Mouse (Mus musculus): Measurements from ENCODE around the gene Eif4ebp2. TPM values are rescaled to one million over a fixed set of nuclear protein-coding genes. Genes with fewer than 3 reads are reported as not detected.

Eif4ebp2 gene
- total RNA-seq, 2 experiments from 2014 or later: 115 to 116 TPM

DNA sequence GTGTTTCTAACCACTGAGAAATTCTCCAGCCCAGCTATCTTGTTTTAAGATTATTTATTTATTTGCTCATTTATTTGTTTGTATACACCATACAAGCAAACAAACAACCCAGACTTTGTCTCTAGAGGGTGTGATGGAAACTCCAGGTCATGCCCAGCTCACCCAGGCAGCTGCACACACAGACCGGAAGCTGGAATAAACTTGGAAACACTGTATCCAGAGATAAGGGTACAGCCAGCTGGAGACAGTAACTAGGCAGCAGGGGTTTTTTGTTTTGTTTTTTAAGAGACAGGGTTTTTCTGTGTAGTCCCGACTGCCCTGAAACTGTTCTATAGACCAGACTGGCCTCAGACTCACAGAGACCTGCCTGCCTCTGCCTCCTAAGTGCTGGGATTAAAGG lies 62.3 kb downstream of the Eif4ebp2 start:
- DNase-seq: no peak
- intact Hi-C loops (cut with DNase I): no loop called here

DNA sequence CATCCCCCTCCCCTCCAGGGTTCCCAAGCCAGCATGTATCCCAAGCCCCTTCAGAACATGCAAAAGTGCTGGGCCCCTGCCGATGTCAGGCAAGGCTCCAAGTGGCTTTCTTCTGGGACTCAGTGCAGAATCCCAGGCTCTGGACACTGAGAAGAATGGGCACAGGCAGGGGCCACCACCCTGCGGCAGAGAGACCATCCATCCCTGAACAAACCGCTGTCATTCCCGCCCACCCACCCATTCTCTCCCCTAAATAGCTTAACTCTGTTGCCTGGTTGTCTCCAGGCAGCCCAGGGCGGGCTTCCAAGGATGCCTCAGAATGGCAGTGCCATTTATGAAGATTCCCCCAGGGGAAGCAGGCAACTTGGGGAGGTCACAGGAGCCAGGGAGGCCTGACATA lies 63.4 kb downstream of the Eif4ebp2 start:
- intact Hi-C loops (cut with DNase I): no loop called here
- DNase-seq: no peak

DNA sequence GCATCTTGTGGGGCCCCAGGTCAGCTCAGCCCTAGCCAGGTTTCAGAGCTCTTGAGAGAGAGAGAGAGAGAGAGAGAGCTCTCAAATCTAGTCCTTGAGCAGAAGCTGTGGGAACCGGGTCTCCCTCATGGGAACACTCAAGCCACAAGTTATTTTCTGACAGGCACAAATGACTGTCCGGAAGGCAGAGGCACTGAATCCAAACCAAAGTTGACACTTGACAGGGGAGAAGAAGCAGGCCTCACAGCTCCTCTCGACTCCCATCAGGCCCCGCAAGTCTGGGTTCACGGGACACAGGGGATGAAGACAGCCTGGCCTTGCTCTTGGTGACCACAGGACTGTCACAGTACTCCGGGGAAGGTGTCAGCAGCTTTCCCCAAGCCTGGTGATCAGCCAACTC lies 66.2 kb downstream of the Eif4ebp2 start:
- intact Hi-C loops (cut with DNase I): no loop called here

DNA sequence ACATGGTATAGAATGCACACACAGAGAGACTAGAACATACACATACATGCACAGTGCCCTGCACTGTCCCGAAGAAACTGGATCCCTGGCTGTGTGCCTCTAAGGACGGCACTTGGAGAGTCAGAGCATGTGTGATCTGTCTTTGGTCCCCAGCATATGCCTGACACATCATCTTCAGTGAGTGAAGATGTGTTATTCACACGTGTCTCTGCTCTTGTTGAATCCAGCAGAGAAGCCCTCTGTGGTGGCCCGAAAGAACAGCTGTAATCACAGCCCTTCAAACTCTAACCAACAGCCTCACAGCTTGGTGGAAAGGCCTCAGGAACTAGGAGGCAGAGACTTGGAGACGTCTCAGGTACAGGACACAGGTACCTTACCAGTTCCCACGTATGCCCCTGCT lies 67.3 kb downstream of the Eif4ebp2 start:
- no peak for DNase-seq
- intact Hi-C loops (cut with DNase I): no loop called here

More for the DNA sequence above, 66.2 kb downstream of the Eif4ebp2 start:
- no peak for DNase-seq

DNA sequence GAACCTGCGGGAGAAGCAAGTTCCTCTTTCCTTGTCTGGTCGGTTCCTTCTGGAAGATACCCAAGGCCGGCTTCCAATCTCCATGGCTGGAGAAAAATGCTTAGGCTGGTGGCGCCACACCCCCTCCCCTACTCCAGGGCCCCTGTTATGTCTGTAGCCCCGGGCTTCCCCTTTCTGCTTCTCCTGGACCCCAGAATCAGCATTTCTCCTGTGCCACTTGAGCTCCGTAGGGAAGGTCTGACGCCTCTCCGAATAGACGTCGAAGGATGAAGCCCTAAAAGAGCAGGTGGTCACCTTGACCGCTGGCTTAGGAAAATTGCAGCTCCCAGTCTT lies 68.8 kb downstream of the Eif4ebp2 start:
- intact Hi-C loops (cut with DNase I): no loop called here
- DNase-seq: no peak

DNA sequence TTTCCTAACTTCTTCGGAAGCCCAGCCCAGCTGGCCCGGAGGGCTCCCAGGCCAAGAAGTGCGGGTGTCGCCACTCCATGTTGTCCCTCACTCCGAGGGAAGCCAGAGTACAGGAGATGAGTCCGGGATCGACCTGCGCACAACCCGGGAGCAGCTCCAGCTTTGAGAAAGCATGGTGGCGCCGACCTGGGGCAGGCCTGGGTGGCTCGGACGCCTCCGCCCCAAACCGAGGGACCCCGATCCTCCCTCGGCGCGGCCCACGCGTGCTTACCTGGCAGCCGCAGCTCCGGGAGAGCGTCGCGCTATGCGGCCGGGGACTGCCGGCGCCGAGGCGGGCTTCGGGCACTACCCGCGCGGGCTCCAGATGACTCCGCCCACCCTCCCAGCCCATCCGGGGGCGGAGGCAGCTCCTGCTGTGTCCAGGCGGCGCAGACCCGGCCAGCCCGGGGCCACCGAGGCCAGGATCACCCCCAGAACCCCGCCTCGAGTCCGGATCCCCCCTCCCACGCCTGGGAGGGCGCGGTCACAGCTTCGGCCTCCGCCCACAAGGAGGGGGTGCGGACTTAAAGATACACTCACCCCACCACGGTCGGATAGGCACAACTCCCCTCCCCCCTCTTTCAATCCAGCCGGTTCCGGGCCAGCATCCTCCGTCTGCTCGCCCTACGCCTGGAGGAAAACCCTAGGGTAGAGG lies 69.3 kb downstream of the Eif4ebp2 start, which contains the start of gene Pald1:
Pald1 (minus strand) TSS at position 510 of the 694 bp plus-strand sequence.
- intact Hi-C loops (cut with DNase I): no loop called here

DNA sequence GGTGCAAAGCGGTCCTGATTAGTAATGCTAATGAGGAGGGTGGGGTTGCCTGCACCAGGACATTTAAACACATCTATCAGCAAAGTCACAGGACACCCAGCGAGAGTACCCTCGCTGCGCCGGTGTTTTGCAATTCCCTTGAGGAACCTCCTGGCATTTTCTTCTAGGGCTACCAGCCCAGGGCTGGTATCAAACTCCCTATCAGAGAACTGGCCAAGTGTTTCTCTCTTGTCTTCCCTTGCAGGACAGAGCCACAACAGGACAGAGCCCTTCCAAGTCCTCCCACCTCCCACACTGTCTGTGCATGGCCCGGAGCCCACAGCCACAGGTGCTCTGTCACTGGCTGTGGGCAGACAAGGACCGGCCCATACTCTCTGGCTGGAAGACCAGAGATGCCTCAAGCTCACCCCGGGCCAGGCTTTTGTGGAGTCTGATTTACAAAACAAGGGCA lies 70.2 kb downstream of the Eif4ebp2 start:
- intact Hi-C loops (cut with DNase I): no loop called here
- DNase-seq: no peak

More for the DNA sequence above, 69.3 kb downstream of the Eif4ebp2 start, which contains the start of gene Pald1:
- peak; percentile 68 to 79 for DNase-seq

DNA sequence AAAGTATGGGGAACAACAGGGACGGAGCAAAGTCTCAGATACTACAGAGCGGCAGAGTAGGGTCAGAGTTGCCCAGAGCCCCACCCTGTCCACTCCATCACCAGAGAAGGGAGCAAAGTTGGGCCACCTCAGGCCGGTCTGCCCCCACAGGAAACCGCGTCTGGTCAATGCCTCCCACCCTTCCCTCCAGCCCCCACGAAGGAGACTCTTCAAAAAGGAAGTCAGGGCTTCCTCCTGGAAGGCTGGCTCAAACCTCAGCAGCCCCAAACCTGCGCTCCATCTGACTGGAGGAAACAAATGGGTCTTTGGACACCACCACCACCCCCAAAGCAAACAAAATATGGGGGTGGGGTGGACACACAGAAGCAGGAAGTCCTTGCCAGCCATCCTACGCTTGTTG lies 70.6 kb downstream of the Eif4ebp2 start:
- intact Hi-C loops (cut with DNase I): no loop called here
- DNase-seq: no peak

DNA sequence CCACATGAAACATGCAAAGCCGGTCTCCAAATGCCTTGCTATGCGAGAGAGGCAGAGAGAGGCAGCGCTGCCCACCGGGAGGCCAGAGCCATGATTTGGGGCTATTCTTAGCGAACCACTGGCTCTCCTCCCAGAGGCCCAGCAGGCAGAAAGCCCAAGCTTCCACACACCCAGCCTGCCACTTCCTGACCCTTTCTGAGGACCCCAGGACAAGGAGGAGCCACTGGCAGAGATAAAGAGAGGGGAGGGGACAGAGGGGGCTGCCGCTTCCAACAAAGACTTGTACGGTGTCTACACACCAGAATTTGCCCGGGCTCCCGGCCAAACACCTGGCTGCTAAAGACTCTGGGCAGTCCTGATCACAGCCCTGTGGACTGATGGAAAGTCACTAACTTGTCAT lies 72.3 kb downstream of the Eif4ebp2 start:
- DNase-seq: peak; percentile 47 to 56
- intact Hi-C loops (cut with DNase I): no loop called here

DNA sequence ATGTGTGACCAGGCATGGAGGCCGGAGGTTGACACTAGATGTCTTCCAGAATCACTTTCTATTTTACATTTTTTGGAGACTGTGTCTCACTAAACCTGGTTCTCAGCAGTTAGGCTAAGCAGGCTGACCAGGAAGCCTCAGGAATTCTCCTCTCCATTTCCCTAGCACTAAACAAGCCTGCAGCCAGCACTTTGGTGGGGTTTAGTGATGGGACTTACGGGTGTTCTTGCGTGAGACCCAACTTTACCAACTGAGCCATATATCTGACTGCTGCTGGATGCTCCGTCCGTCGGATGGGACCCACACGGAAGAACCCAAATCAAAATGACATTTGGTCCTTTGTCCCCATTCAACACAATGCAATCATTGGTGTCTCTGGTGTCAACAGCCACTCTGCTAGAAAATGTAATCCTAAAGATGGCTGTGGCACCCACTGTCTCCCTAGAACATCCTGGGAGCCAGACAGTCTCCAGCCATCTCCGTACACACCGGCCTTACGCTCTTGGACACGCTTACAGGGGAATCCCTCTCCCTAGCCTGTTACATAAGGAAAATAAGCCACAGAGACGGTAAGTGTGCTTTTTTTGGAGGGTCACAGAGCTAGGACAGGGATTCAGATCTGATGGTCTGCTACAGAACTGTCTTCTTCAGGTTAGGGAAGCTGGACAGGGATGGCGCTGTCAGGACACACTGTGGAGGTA lies 73.0 kb downstream of the Eif4ebp2 start:
- intact Hi-C loops (cut with DNase I): no loop called here

DNA sequence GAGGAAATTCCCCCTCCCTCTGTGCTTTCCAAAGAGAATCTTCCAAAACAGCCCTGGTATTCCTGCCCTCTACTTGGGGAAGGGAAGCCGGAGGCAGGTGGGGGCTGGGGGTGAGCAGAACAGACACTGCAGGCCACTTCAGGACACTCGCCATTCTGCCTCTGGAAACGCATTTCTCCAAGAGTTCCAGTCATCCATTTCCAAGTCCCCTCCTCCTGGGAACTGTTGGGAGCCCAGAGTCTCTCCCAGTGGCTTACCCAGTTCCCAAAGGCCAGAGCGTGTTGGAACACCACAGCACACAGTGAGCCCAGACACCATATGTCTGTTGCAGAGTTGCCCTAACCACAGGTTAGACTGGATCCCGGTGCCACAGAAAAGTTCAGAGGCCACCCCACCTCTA lies 73.8 kb downstream of the Eif4ebp2 start:
- intact Hi-C loops (cut with DNase I): no loop called here
- DNase-seq: no peak

More for the DNA sequence above, 73.0 kb downstream of the Eif4ebp2 start:
- no peak for DNase-seq

Other genes with a start within 250 kb of the Eif4ebp2 start
- gene Adamts14, start 179.2 kb downstream of the Eif4ebp2 start, total RNA-seq (2021): 1 to 10 TPM; 1.1 TPM
- not detected for gene Prf1, start 154.8 kb downstream of the Eif4ebp2 start, total RNA-seq (2021)
- gene Pald1, start 69.1 kb downstream of the Eif4ebp2 start, total RNA-seq (2021): 1 to 10 TPM; 4.4 to 4.5 TPM
- gene Nodal, start 34.7 kb downstream of the Eif4ebp2 start, total RNA-seq (2021): under 1 TPM in 1 of 2 experiments, not detected in 1; 0.12 TPM
- gene Lrrc20, start 23.1 kb upstream of the Eif4ebp2 start, total RNA-seq (2021): 100 to 1,000 TPM; 131 to 150 TPM
- gene Npffr1, start 142.8 kb upstream of the Eif4ebp2 start, total RNA-seq (2021): not detected
- gene Ppa1, start 195.9 kb upstream of the Eif4ebp2 start, total RNA-seq (2021): 10 to 100 TPM; 48.9 to 54.0 TPM
- gene Sar1a, start 227.6 kb upstream of the Eif4ebp2 start, total RNA-seq (2021): 100 to 1,000 TPM; 102 to 112 TPM
- 10 to 100 TPM in 1 of 2 experiments, 1 to 10 TPM in 1; 10.0 to 10.7 TPM for gene Tysnd1, start 242.9 kb upstream of the Eif4ebp2 start, total RNA-seq (2021)

All from gastrocnemius, postnatal 36 days (tissue).